Mouse (Mus musculus) midbrain, embryonic 16.5 days (tissue): Measurements from ENCODE around the gene Zic2. TPM values are rescaled to one million over a fixed set of nuclear protein-coding genes. Genes with fewer than 3 reads are reported as not detected.
"Not testable (repeated sequence)": the region's sequence is repeated elsewhere in the genome, so short reads cannot be mapped to it uniquely, and the experiment has no call there.

Experiments
- ATAC-seq: fragments of 200-750 bp; cut with Nextera tagmentation; 2 replicates; pipeline ENCODE4 v1.8.0; 2017; ENCODE audit warnings: moderate TSS enrichment
- H3K27ac ChIP-seq: fragments of 300-500 bp; sonication (generic); 2 replicates; pipeline ENCODE4 v1.5.1; 2014; ENCODE audit warnings: mild to moderate bottlenecking, low read length, mixed read lengths
- H3K27me3 ChIP-seq: fragments of 300-500 bp; sonication (generic); 2 replicates; pipeline ENCODE4 v1.6.1; 2014; ENCODE audit warnings: low read depth, low read length, mixed read lengths; ENCODE audit not compliant: control insufficient read depth, insufficient read depth
- H3K36me3 ChIP-seq: fragments of 300-500 bp; sonication (generic); 2 replicates; pipeline ENCODE4 v1.6.1; 2014; ENCODE audit warnings: mild to moderate bottlenecking, low read length, moderate library complexity, mixed read lengths; ENCODE audit not compliant: control insufficient read depth, insufficient read depth
- H3K4me1 ChIP-seq: fragments of 300-500 bp; sonication (generic); 2 replicates; pipeline ENCODE4 v1.6.1; 2014; ENCODE audit warnings: mild to moderate bottlenecking, low read length, mixed read lengths; ENCODE audit not compliant: control insufficient read depth, insufficient read depth
- H3K4me2 ChIP-seq: fragments of 300-500 bp; sonication (generic); 2 replicates; pipeline ENCODE4 v1.6.1; 2014; ENCODE audit warnings: mild to moderate bottlenecking, low read length, mixed read lengths
- H3K4me3 ChIP-seq: fragments of 300-500 bp; sonication (generic); 2 replicates; pipeline ENCODE4 v1.5.1; 2014; ENCODE audit warnings: low read depth, mild to moderate bottlenecking, low read length, moderate library complexity, mixed read lengths
- H3K9ac ChIP-seq: fragments of 300-500 bp; sonication (generic); 2 replicates; pipeline ENCODE4 v1.6.1; 2014; ENCODE audit warnings: low read depth, low read length, mixed read lengths
- H3K9me3 ChIP-seq: fragments of 300-500 bp; sonication (generic); replicated peaks from 2 replicates; pipeline ENCODE4 v1.6.1; 2014; ENCODE audit warnings: mild to moderate bottlenecking, low read length, mixed read lengths; ENCODE audit not compliant: control insufficient read depth, poor library complexity, severe bottlenecking
- WGBS: fragments of 180-500 bp; shearing (Covaris S2); extraction: QIAGEN DNeasy Blood & Tissue Kit; methylation state at CpG from one replicate; pipeline ENCODE4 v1.1.7; 2014; 5-methylcytosine and 5-hydroxymethylcytosine counted together
- polyA plus RNA-seq: library from polyadenylated mRNA; unstranded; fragments of >200 nt; fragmentation: Nextera tagmentation; extraction: Ambion mirVana; gene quantifications from 2 replicates; pipeline ENCODE4 v1.2.1, GENCODE M21; 2015

The Zic2 gene
- polyA plus RNA-seq, 1 experiment from 2014 or later = 6.3 TPM

GRCm38 (mm10) chr14:122450496-122451382 is 24.5 kb upstream of the Zic2 start, which contains the start of gene Gm5089:
TSS of gene Gm5089 (minus strand) at chr14:122451115.
- H3K27ac ChIP-seq = peak within 1 kb of the TSS; percentile 69
- WGBS = 1% methylated on average over 55 of the region's 59 CpGs
- ATAC-seq = peak; percentile 33
- peaks cover 14% of the 10 kb centered on the region for H3K4me1 ChIP-seq
- H3K4me2 ChIP-seq = peak within 1 kb of the TSS; percentile 67
- no peaks in the 10 kb centered on the region for H3K9me3 ChIP-seq
- H3K36me3 ChIP-seq = no peaks in the 10 kb centered on the region
- peak within 1 kb of the TSS; percentile 40 for H3K4me3 ChIP-seq
- peak within 1 kb of the TSS; percentile 56 for H3K9ac ChIP-seq
- H3K27me3 ChIP-seq = peaks cover 61% of the 10 kb centered on the region

- Histone ChIP-seq H3K9me3 (no peaks in the 10 kb centered on the region), H3K4me1 (peaks cover 14% of the 10 kb centered on the region), H3K27me3 (peaks cover 53% of the 10 kb centered on the region), H3K4me3 (no peak overlapping the region), H3K4me2 (no peak overlapping the region; the same call in 1 of the 2 replicates), H3K9ac (no peak overlapping the region), H3K36me3 (no peaks in the 10 kb centered on the region), H3K27ac (peak overlapping the region; percentile 31; the same call in 1 of the 2 replicates)
- no peak for ATAC-seq
- 52% methylated on average over 5 of the region's 5 CpGs for WGBS
These were observed 23.6 kb upstream of the Zic2 start for GRCm38 (mm10) chr14:122451551-122452145.

DNA sequence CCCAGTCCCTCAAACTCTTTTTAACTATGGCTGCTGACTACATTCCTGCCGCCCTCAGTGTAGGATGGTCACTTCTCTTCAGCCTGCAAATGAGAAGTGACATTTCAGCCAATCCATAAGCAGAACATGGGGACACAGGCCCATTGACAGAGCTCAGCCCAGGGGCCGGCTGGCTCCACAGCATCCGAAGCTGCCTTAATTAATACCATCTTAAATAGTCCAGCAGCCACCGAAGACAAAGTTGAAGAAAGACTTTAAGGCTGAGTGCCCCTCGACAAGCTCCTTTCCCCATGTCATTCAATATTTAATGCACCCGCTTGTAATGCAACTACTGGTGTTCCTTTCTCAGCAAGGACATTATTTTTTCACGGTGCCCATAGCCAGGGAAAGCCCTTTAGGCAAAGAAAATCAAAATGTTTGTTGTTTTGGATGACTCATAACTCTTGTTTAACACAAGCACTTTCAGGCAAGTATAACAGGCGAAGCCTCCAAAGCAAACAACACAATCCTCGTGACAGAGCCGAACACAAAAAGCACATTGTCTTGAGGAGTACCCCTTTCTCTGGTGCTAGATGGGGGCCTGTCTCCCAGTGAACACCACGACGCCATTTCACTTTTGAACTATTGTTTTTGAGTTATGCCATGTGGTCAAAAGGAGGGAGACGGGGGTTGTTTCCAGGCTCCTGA is 22.4 kb upstream of the Zic2 start:
- H3K9ac ChIP-seq = no peak overlapping the region
- WGBS = 6% methylated on average over 13 of the region's 13 CpGs
- peak overlapping the region; percentile 39 for H3K4me2 ChIP-seq
- no peak overlapping the region for H3K4me3 ChIP-seq
- H3K4me1 ChIP-seq = peaks cover 14% of the 10 kb centered on the region
- H3K27me3 ChIP-seq = peaks cover 46% of the 10 kb centered on the region
- ATAC-seq = peak; percentile 25; the same call in 1 of the 2 replicates
- H3K36me3 ChIP-seq = no peaks in the 10 kb centered on the region
- H3K27ac ChIP-seq = peak overlapping the region; percentile 56
- H3K9me3 ChIP-seq = no peaks in the 10 kb centered on the region

GRCm38 (mm10) chr14:122453388-122453995 is 21.7 kb upstream of the Zic2 start:
- peaks cover 41% of the 10 kb centered on the region for H3K27me3 ChIP-seq
- no peaks in the 10 kb centered on the region for H3K9me3 ChIP-seq
- H3K27ac ChIP-seq = peak overlapping the region; percentile 56
- peak overlapping the region; percentile 39 for H3K4me2 ChIP-seq
- H3K36me3 ChIP-seq = no peaks in the 10 kb centered on the region
- ATAC-seq = peak; percentile 71
- WGBS = 2% methylated on average over 32 of the region's 32 CpGs
- H3K9ac ChIP-seq = no peak overlapping the region
- H3K4me1 ChIP-seq = peaks cover 14% of the 10 kb centered on the region
- no peak overlapping the region for H3K4me3 ChIP-seq

GRCm38 (mm10) chr14:122453996-122454738 is 21.1 kb upstream of the Zic2 start:
- H3K4me1 ChIP-seq = peaks cover 14% of the 10 kb centered on the region
- ATAC-seq = no peak
- 6% methylated on average over 12 of the region's 12 CpGs for WGBS
- H3K4me3 ChIP-seq = no peak overlapping the region
- H3K27me3 ChIP-seq = peaks cover 35% of the 10 kb centered on the region
- no peaks in the 10 kb centered on the region for H3K36me3 ChIP-seq
- no peaks in the 10 kb centered on the region for H3K9me3 ChIP-seq
- H3K9ac ChIP-seq = peak overlapping the region; percentile 20; the same call in 1 of the 2 replicates
- H3K4me2 ChIP-seq = peak overlapping the region; percentile 39
- H3K27ac ChIP-seq = peak overlapping the region; percentile 6; the same call in 1 of the 2 replicates

DNA sequence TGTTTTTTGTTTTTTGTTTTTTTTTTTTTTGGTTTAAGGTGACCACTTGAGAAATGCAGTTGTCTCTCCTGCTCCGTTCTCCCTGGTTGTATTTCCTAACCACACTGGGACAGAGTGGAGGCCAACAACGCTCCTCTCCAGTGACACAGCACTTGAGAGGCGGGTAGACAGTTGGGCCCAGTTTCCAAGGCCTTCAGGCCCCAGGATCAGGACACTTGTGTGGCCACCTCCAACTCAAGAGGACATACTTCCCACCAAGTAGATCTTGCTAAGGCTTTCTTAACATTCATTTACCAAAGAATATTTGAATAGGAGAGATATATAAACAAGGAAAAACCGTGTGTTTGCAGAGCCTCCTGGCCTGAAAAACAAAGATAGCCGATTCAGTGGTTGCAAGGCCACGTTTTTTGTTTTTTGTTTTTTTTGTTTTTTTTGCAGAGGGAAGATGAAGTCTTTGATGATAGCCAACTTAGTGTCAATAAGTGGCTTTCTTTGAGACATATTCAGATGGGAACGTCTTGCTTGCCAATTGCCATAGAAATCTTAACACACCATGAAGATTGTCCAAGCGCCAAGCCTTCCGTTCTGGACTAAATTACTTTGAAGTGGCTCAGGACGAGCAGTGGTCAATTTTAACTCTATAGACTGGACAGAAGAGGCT is 20.2 kb upstream of the Zic2 start:
- Histone ChIP-seq H3K4me2 (no peak overlapping the region), H3K9me3 (no peaks in the 10 kb centered on the region), H3K27me3 (peaks cover 29% of the 10 kb centered on the region), H3K4me1 (peaks cover 14% of the 10 kb centered on the region), H3K27ac (no peak overlapping the region; the same call in 1 of the 2 replicates), H3K4me3 (no peak overlapping the region), H3K36me3 (no peaks in the 10 kb centered on the region), H3K9ac (no peak overlapping the region)
- 27% methylated on average over 10 of the region's 10 CpGs for WGBS
- ATAC-seq = no peak

DNA sequence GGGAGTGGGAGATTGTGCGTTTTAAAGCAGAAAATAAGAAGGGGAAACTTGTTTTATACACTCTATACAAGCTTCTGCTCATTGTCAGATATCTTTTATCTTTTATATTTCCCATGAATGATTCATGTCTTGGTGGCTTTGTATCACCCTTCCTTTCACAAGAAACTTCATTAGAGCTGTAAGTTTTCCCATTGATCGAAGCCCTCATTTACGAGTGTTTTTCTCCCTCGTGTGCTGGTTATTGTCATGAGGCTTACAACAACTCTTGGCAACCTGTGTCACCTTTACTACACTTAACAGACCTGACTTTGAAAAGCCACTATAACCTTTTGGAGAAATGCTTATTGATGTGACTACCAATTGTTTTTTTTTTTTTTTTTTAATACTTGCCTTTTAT is 19.7 kb upstream of the Zic2 start:
- Histone ChIP-seq H3K27me3 (peaks cover 34% of the 10 kb centered on the region), H3K27ac (no peak overlapping the region), H3K9ac (no peak overlapping the region), H3K4me3 (no peak overlapping the region), H3K36me3 (no peaks in the 10 kb centered on the region), H3K9me3 (no peaks in the 10 kb centered on the region), H3K4me1 (peaks cover 10% of the 10 kb centered on the region), H3K4me2 (no peak overlapping the region)
- ATAC-seq = no peak
- 27% methylated on average over 4 of the region's 4 CpGs for WGBS

GRCm38 (mm10) chr14:122459332-122459731 is 15.9 kb upstream of the Zic2 start:
- not testable (repeated sequence) for H3K4me2 ChIP-seq, H3K4me3 ChIP-seq, H3K9me3 ChIP-seq, H3K27ac ChIP-seq, H3K9ac ChIP-seq, H3K36me3 ChIP-seq, ATAC-seq, H3K4me1 ChIP-seq
- H3K27me3 ChIP-seq = peaks cover 30% of the 10 kb centered on the region
- WGBS = 69% methylated on average over 6 of the region's 12 CpGs
